Mouse (Mus musculus) liver, postnatal 0 days (tissue): ENCODE measurements at regions not wholly inside any gene's neighbourhood (a gene's known extent, or its start where the extent isn't known, plus 50 kb on each side); places are given as distances from the start of the nearest gene placed in this dataset.

Experiments
- CTCF ChIP-seq: sonication (generic); IDR thresholded peaks from 2 replicates; pipeline ENCODE4 v1.5.1; 2016; ENCODE audit warnings: antibody characterized with exemption, low read depth
- EP300 ChIP-seq: IDR thresholded peaks from 2 replicates; pipeline ENCODE4 v1.6.1; 2016; ENCODE audit warnings: antibody characterized with exemption, low read depth, mild to moderate bottlenecking

DNA sequence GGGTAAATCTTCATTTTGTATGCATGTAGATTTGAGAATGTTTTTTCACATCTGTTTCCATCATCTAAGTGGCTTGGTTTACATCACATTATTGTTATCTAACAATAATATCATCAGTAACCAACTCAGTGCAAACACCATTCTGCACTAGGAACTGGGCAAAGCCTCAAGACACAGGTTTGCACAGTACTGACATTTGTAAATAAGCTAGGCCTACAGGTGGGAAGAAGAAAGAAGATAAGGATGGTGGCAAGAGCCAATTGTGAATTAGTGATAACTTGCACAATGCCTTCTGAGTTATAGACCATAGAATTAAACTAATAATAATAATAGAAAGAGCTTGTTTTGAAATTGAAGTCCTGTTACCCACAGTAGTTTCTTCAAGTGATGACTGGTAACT, 317.6 kb downstream of the Epha7 start:
- TF ChIP-seq CTCF (no peak), EP300 (no peak)
